Mouse (Mus musculus) thymus, adult 2 months (tissue): Measurements from ENCODE around the gene G6pc2.

ENCODE experiments used
- CTCF ChIP-seq: fragments of 200-500 bp; IDR thresholded peaks from 2 replicates; pipeline ENCODE4 v1.5.1; 2012; ENCODE audit warnings: mild to moderate bottlenecking, control low read depth, low read length, moderate library complexity, borderline replicate concordance; ENCODE audit not compliant: control insufficient read depth, poor library complexity, insufficient read depth; ENCODE audit errors: extremely low read depth
- POLR2A ChIP-seq: fragments of 200-500 bp; IDR thresholded peaks from 2 replicates; pipeline ENCODE4 v1.6.1; 2012; ENCODE audit warnings: mild to moderate bottlenecking, low read length, control low read depth, moderate library complexity; ENCODE audit not compliant: control insufficient read depth, poor library complexity, insufficient read depth; ENCODE audit errors: extremely low read depth

- TF ChIP-seq POLR2A, result no peak
- TF ChIP-seq CTCF, result no peak
Observed at GRCm38 (mm10) chr2:69205185-69205584, 5.7 kb upstream of the G6pc2 start.
